Mouse (Mus musculus): ENCODE data around the gene Esf1. TPM values are rescaled to one million over a fixed set of nuclear protein-coding genes. Genes with fewer than 3 reads are reported as not detected.

Esf1 gene
- polyA plus RNA-seq (2012; fragmentation: generic; extraction: Trizol): 1 to 10 TPM; 1.0 to 2.0 TPM

DNA sequence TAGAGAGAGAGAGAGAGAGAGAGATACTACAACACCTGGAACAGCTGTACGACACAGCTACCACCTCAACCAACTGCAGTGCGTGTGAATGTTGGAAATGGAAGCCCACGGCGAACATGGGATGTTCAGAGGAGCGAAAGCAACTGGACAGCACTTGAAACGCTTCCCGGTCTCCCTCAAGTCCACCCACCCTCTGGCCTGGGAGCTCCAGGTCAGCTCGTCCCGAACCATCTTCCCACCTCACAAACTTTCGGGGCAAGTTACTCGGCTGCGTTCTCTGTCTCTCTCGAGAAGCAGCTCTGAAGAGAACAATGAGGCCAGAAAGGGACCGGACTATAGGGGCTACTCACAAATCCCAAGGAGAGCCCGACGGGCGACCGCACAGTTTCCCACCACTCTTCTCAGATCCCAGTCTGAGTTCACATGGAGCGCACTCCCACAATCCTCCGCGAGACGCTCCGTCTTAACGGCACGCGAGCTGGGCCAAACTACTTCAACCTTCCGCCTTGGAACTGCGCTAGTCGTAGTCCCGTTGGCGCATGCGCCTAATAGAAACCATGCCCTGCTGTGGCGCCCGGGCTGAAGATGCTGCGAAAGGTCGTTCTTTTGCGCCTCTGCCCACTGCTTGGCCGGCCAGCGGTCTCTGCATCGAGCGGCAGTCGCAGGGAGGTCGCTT, at the start of gene Esf1, which contains the start of gene Ndufaf5:
TSS of gene Esf1 (minus strand) at position 438 of the 676 bp plus-strand sequence.
TSS of gene Ndufaf5 (plus strand) at position 523 of the 676 bp plus-strand sequence.

DNA sequence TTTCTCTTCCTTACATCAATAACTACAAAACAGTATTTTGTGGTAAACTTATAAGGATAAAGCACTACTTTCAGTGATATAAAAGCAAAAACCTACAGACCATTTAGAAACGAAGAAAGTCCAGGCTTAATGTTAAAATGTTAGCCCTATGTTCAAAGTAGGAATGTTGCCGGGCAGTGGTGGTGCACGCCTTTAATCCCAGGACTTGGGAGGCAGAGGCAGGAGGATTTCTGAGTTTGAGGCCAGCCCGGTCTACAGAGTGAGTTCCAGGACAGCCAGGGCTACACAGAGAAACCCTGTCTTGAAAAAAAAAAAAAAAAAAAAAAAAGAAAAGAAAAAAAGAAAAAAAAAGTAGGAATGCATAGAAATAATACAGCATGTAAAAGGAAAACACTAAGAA, 18.6 kb downstream of the Esf1 start, which contains the start of gene Gm17374:
TSS of gene Gm17374 (plus strand) at position 301 of the 400 bp plus-strand sequence.

Other genes starting within 250 kb of the Esf1 start
- 1 to 10 TPM in 1 of 2 experiments, under 1 TPM in 1; 0.43 to 2.7 TPM for gene Tasp1, start 103.8 kb downstream of the Esf1 start, polyA plus RNA-seq (2012; fragmentation: generic; extraction: Trizol)
- not detected for gene Gm17374, start 18.5 kb downstream of the Esf1 start, polyA plus RNA-seq (2012; fragmentation: generic; extraction: Trizol)
- gene Ndufaf5, start 85 bp upstream of the Esf1 start, polyA plus RNA-seq (2012; fragmentation: generic; extraction: Trizol): 10 to 100 TPM in 1 of 2 experiments, 1 to 10 TPM in 1; 7.1 to 15.3 TPM
- gene Sel1l2, start 219.1 kb upstream of the Esf1 start, polyA plus RNA-seq (2012; fragmentation: generic; extraction: Trizol): not detected
- 1 to 10 TPM in 1 of 2 experiments, under 1 TPM in 1; 0.91 to 9.5 TPM for gene Macrod2, start 224.7 kb upstream of the Esf1 start, polyA plus RNA-seq (2012; fragmentation: generic; extraction: Trizol)

Measured in C3H10T1/2 (cell line).